Mouse (Mus musculus) forebrain, embryonic 12.5 days (tissue): Measurements from ENCODE around the gene Rasl12. TPM values are rescaled to one million over a fixed set of nuclear protein-coding genes. Genes with fewer than 3 reads are reported as not detected.

Experiments used
- ATAC-seq: fragments of 200-750 bp; cut with Nextera tagmentation; 2 replicates; pipeline ENCODE4 v1.8.0; 2017; ENCODE audit warnings: moderate TSS enrichment; ENCODE audit not compliant: low FRiP score
- H3K27ac ChIP-seq: fragments of 300-500 bp; sonication (generic); 2 replicates; pipeline ENCODE4 v1.5.1; 2016; ENCODE audit warnings: mild to moderate bottlenecking
- H3K27me3 ChIP-seq: fragments of 300-500 bp; sonication (generic); 2 replicates; pipeline ENCODE4 v1.6.1; 2016; ENCODE audit warnings: mild to moderate bottlenecking
- H3K36me3 ChIP-seq: fragments of 300-500 bp; sonication (generic); replicated peaks from 2 replicates; pipeline ENCODE4 v1.6.1; 2016; ENCODE audit warnings: mild to moderate bottlenecking
- H3K4me1 ChIP-seq: fragments of 300-500 bp; sonication (generic); 2 replicates; pipeline ENCODE4 v1.6.1; 2016
- H3K4me2 ChIP-seq: fragments of 300-500 bp; sonication (generic); 2 replicates; pipeline ENCODE4 v1.6.1; 2016; ENCODE audit warnings: mild to moderate bottlenecking, moderate library complexity
- H3K4me3 ChIP-seq: fragments of 300-500 bp; sonication (generic); replicated peaks from 2 replicates; pipeline ENCODE4 v1.5.1; 2016; ENCODE audit warnings: mild to moderate bottlenecking
- H3K9ac ChIP-seq: fragments of 300-500 bp; sonication (generic); 2 replicates; pipeline ENCODE4 v1.6.1; 2016; ENCODE audit warnings: mild to moderate bottlenecking
- H3K9me3 ChIP-seq: fragments of 300-500 bp; sonication (generic); 2 replicates; pipeline ENCODE4 v1.6.1; 2016
- WGBS: fragments of 180-500 bp; shearing (Covaris S2); methylation state at CpG from one replicate; pipeline ENCODE4 v1.1.7; 2016; 5-methylcytosine and 5-hydroxymethylcytosine counted together
- polyA plus RNA-seq: library from polyadenylated mRNA; unstranded; fragments of >200 nt; fragmentation: Nextera tagmentation; extraction: Ambion mirVana; gene quantifications from 2 replicates; pipeline ENCODE4 v1.2.1, GENCODE M21; 2016

Gene Rasl12
- polyA plus RNA-seq, 1 experiment from 2014 or later: 7.2 TPM

GRCm38 (mm10) chr9:65464161-65464560, 65.9 kb downstream of the Rasl12 start:
- peaks cover 23% of the 10 kb centered on the region for H3K4me1 ChIP-seq
- H3K27me3 ChIP-seq: no peaks in the 10 kb centered on the region
- no peak overlapping the region for H3K27ac ChIP-seq
- ATAC-seq: no peak
- no peaks in the 10 kb centered on the region for H3K9me3 ChIP-seq
- H3K4me2 ChIP-seq: no peak overlapping the region
- no peak overlapping the region for H3K9ac ChIP-seq
- peaks cover 28% of the 10 kb centered on the region for H3K36me3 ChIP-seq
- 96% methylated on average over 6 of the region's 6 CpGs for WGBS
- H3K4me3 ChIP-seq: no peak overlapping the region

Other genes with a start within 250 kb of the Rasl12 start
- 5.7 and 5.9 TPM in 2 replicates for gene Parp16, start 203.2 kb upstream of the Rasl12 start, polyA plus RNA-seq
- gene Cilp, start 133.3 kb upstream of the Rasl12 start, polyA plus RNA-seq: 0.65 and 0.68 TPM in 2 replicates
- 50.7 and 52.8 TPM in 2 replicates for gene Clpx, start 104.2 kb upstream of the Rasl12 start, polyA plus RNA-seq
- gene Pdcd7, start 52.4 kb upstream of the Rasl12 start, polyA plus RNA-seq: 11.9 and 12.1 TPM in 2 replicates
- 0.27 and 0.73 TPM in 2 replicates for gene Ubap1l, start 37.5 kb upstream of the Rasl12 start, polyA plus RNA-seq
- gene Kbtbd13, start 6.9 kb upstream of the Rasl12 start, polyA plus RNA-seq: 0.72 and 0.74 TPM in 2 replicates
- not detected in 2 replicates for gene Slc51b, start 24.4 kb downstream of the Rasl12 start, polyA plus RNA-seq
- 22.0 and 22.2 TPM in 2 replicates for gene Mtfmt, start 37.3 kb downstream of the Rasl12 start, polyA plus RNA-seq
- 116 and 118 TPM in 2 replicates for gene Spg21, start 62.4 kb downstream of the Rasl12 start, polyA plus RNA-seq
- gene Ankdd1a, start 121.7 kb downstream of the Rasl12 start, polyA plus RNA-seq: 0.18 and 0.28 TPM in 2 replicates
- gene Plekho2, start 181.5 kb downstream of the Rasl12 start, polyA plus RNA-seq: 9.0 and 9.1 TPM in 2 replicates
- 28.8 and 33.7 TPM in 2 replicates for gene Pif1, start 188.7 kb downstream of the Rasl12 start, polyA plus RNA-seq
- 9.9 and 10.5 TPM in 2 replicates for gene Rbpms2, start 231.1 kb downstream of the Rasl12 start, polyA plus RNA-seq